Mouse (Mus musculus) left cerebral cortex, adult 8-10 months (tissue): ENCODE data around the gene Ttll8. TPM values are rescaled to one million over a fixed set of nuclear protein-coding genes. Genes with fewer than 3 reads are reported as not detected.

Experiments
- DNase-seq, 2 experiments: peaks; one replicate each; pipeline ENCODE4 v3.0.0; 2022; ENCODE audit warnings: low spot score in 2 of 2
- total RNA-seq, 4 experiments: library from RNA; stranded (reverse); gene quantifications; 2 replicates each; pipeline ENCODE4 v1.2.4; 2022

Gene Ttll8
- total RNA-seq, 4 experiments from 2014 or later = 1.5 to 1.8 (median 1.8) TPM

DNA sequence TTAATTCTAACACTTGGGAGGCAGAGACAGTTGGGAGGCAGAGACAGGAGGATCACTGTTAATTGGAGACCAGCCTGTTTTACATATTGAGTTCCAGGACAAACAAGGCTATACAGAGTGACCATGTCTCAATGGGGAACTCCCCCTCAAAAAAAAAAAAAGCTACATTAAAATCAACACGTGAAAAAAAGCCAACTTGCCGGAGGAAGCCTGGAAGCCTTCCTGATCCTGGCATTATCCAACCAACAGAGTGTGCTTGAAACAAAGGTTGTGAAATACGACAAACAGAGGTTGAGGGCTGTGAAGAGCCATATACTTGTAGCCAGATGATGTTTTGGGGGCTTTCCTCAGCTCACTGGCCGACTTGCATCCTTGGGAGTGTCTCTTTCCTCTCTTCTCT is 71.4 kb downstream of the Ttll8 start:
- DNase-seq = no peak

DNA sequence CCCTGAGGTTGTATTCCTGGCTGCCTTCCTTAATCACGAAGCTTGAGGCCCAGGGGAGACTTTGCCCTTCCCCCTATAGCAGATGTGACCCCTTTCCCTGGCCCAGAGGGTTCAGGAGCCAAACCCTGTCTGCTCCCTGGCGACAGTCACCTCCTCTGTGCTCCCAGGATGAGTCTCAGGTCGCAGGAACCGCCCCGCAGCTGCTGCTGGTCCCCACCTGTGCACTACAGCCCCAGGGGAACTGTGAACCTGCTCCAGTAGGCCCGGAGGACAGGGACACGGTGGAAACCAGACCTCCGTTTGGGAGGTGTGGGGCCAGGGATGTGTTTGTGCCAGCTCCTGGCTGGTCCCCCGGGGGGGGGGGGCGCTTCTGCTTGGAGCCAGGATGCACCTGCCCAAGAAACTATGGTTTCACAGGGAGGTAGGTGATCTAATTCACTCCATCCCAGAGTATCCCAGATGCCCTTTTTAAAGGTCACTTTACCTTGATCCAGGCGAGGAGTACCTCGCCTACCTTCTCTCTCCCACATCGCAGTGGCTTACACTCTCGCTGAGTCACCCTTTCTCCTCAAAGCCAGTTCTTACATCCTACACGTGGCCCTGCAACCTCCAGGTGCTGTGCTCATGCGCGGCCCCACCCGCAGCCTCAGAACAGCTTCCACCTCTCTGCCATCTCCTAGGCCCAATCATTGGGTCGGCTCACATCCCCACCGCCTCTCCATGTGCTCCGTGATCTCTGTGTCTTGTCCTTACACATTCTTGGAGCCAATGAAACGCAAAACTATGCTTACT is 72.8 kb downstream of the Ttll8 start:
- no peak for DNase-seq

DNA sequence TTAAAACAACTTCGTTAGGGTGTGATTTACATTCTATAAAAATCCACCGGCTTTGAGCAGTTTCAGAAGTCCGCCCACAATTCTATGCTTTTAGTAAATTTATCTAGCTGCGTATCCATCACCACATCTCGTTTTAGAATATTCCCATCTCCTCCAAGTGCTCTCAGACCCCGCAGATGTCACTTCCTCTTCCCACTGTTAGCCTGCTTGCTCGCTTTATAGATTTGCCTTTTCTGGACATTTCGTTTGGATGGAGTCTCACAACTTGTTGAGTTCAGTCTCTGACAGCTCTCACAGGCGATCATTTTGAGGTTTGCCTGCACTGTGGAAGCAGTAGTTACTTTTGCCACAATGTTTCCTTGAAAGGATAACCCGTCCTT is 77.2 kb downstream of the Ttll8 start:
- DNase-seq = no peak

DNA sequence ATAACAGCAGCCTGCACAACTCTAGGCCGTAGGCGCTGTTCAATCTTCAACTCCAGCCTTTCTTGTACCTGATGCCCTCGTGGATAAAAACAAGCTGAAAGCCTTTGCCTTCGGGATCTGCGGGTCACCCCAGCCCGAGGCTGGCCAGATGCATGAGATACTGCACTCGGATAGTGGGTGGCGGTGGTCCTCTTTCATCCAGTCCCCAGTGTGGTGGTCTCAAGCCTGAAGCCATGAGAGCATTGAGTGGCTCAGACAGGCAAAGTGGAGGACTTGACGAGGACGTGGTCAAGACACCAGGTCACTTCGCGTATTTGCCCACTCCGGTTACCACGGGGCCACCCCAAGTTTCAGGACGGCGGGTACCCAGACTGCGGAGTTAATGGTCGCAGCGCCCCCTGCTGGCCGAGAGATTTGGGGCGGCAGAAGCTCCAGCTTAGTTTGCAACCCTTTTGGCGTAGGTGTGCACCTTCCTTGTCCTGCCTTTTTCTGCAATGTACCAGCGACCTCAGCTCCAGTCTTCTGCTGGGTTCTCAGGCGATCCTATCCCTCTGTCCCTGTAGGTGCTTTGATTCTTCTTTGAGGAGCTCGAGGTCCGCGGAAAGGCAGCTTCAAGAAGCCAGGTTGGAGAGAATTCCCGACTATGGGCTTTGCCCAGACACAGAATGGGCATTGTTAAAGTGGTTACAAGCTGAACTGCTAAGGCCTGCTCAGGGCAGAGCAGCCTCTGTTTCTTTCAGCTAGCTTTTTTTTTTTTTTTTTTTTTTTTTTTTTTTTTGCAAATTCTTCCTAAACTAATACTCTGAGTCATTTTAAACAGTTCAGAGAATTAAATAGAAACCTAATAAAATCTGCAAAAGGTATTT is 77.8 kb downstream of the Ttll8 start:
- DNase-seq = peak in 1 of 2 experiments; percentile 79

DNA sequence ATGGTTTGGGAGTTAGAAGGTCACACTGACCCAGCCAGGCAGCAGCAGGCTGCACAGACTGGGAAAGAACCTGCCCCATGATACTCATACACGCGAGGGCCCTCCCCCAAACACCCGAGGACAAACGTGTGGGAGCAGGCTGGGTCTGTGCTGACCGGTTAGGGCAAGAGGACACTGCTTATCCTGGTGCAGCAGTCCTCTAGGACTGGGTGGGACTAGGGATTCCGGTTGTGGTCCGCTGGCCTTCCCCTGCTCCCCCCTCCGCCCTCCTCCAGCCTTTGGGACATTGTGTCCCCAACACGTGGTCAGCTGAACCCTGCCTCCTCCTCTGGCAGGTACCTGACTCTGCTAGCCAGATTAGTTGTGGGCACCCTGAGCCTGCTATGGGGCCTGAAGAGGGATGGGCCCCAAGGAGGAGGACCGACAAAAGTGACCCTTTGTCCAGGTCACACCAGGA is 78.6 kb downstream of the Ttll8 start:
- no peak for DNase-seq

DNA sequence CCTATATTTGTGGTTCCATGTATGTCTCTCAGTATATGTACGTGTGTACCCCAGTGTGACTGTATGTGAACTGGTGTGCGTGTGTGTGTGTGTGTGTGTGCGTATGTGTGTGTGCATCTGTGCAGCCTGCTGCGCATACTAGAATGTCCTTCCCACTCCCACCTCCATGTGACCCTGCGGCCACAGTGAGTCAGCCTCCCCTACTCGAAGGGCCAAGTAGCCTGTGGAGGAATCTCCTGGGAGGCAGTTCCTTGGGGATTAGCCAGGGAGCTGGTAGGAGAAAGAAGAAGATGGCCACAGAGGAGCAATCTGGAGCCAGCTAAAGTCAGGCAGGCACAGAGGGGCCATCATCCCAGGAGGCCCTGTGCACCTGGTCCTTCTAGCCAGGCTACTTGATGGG is 79.7 kb downstream of the Ttll8 start:
- no peak for DNase-seq

DNA sequence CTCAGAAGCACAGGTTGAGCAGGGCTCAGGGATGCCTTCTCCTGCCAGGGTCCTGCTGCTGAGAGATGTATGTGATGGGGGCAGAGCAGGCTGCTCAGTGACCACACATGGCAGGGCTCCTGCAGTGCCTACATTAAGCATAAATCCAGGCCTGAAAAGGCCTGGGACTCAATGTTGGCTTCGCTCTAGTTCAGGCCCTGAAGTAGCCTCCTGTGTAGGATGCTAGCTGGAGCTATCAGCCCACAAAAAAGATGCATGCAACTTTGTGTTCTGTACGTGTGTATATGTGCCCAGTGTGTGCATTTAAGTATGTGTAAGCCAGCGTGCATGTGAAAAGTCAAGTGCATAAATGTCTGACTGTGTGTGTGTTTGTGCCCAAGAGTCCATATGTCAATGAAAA is 80.2 kb downstream of the Ttll8 start:
- no peak for DNase-seq

DNA sequence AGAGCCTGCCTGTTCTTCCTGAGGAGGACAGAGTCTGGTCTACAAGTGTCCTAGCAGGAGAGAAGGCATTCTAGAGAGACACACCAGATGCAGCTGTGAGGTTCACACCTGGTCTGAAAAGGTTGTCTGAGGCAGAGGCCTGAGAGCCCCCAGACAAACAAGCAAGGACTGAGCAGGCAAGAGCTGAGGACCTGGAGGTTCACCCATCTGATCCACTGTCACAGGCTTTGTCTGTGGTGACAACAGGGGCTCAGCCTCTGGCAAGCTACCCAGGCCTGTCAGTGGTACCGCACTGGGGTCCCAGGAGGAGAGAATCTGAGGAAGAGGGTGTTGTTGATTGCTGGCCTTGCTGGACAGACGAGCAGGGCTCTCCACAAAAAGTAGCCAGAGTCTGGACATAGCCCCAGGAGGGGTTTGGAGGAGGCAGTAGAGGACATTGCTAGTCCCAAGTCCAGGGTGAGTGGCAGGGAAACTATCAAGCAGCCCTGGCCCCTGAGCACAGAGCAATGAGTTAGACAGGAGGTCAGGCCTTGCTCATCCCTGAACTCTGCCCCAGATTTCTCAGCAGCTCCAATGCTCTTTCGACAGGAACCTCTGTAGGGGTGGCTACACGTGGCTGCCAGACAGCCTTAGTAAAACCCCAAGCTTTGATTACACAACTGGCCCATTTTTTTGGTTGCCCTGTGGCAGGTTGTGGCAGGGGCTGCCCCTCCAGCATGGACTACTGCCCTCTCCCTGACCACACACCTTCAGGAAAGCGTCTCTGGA is 83.6 kb downstream of the Ttll8 start:
- no peak for DNase-seq

DNA sequence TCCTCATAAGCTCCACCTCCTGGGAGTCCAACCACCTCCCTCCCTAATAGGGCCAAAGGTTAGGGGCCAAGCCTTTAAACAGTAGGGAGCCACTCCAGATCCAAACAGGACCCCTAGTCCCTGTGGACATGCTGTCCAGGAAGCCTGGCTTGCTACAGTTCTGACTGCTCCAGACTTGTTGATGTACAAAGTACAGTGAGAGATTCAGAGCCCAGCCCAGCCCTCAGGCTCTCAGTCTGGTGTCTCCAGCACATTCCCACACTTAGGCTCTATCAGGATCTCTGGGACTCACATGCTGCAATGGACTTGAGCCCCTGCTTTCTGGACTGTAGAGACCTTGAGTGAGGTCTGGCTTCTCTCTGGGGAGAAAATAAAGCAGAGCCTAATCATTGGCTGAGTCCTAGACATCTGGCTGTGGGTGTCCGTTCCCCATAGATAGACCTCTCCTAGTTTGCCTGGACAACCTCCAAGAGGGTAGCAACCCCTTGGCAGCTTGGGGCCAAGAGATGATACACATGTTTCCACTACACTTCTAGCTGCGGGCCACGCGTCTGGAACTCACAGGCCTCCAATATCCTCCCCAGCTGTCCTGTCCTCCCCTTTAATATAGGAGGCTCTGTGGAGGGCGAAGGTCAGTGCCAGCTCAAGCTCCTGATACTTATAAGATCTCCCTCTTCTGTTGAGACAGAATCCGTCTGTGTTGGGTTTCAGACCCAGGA is 86.0 kb downstream of the Ttll8 start:
- DNase-seq = no peak

DNA sequence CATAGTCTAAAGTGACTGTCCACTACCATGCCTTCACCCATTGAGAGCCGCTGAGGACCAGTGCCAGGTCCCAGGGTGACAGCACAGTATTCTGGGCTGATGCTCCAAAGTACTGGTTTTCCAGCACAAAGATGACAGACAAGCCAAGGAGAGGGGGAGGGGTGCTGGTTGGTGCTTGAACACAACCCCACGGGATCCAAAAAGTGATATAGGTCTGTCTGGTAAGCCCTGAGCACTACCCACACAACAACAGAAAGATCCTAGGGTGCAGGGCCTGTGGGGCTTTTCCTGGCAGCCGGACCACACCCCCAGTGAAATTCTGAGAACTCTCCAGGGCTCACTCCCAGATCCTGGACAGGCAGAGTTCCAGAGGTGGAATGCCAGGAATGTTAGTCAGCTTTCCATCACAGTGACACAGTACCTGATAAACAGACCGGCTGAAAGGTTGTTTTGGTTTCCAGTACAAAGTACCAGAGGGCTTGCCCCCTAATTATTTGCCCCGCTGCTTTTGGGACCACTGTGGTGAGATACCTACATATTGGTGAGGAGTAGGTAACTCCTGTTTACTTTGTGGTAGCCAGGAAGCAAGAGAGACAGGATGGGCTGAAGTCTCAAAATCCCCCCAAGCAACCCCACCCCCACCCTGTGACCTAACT is 86.7 kb downstream of the Ttll8 start:
- no peak for DNase-seq

DNA sequence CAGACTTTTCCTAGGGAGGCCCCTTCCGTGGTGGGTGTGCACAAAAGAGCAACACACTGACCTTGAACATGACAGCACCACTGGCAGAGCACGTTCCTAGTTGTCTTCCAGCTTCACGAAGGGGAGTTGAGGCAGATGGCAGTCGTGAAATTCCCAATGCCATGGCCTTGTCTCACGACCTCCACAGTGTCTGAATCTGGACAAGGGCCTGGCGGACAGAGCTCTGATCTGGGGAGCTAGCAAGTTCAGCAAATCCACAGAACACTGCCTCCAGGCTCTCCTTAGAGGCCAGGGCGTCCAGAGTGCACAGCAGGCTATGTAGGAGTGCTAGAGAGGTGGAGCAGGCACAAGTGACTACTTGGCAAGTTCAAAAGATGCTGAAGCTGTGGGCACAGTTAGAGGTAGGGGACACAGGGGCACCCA is 87.3 kb downstream of the Ttll8 start:
- DNase-seq = no peak

DNA sequence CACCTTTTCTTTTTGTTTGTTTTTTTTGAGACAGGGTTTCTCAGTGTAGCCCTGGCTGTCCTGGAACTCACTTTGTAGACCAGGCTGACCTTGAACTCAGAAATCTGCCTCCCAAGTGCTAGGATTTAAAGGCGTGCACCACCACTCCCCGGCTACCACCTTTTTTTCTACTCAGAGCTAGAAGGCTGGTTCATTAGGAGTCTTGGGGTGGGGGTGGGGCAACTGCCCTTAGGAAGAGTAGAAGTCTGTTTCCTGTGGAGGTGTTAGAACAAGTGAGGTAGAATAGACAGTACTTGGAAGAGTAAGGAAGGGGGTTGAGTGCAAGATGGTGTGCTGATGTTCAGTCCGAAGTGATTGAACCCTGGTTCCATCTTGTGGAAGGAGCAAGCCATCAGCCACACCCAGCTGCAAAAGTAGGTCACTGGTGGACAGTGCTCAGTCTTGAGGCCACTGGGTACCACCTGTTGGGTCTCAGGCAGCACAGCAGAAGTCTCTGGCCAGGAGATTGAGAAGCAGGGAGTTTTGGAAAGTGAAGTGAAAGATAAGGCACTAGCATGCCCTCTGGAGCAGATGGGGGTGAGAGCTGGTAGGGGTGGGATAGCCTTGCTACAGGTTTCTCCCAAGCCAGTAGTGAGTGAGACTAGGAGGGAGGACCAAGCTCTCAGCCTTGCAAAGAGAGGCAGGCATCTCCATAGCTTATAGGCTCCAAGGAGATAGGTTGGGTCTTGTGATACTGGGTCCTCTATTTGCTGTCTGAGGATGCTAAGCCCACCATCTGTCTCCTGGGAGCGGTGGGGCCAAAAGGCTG is 88.1 kb downstream of the Ttll8 start:
- no peak for DNase-seq

DNA sequence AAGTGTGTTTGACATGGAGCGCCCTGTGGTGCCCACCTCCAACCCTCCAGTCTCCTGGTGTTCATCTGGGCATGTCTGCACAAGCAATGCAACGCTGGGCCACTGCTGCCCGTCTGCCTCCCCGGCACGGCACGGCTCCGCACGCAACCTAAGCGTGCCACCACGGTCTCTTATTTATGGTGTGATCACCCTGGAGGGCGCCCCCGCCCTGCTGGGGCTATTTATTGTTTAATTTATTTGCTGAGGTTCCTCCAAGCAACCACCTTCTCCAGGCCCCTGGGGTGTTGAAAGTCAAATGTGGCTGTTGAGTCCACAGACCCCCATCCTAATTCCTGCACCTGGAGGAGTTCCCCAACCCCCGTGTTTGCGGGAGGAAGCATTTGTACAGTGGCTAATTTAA is 89.2 kb downstream of the Ttll8 start:
- DNase-seq = no peak

DNA sequence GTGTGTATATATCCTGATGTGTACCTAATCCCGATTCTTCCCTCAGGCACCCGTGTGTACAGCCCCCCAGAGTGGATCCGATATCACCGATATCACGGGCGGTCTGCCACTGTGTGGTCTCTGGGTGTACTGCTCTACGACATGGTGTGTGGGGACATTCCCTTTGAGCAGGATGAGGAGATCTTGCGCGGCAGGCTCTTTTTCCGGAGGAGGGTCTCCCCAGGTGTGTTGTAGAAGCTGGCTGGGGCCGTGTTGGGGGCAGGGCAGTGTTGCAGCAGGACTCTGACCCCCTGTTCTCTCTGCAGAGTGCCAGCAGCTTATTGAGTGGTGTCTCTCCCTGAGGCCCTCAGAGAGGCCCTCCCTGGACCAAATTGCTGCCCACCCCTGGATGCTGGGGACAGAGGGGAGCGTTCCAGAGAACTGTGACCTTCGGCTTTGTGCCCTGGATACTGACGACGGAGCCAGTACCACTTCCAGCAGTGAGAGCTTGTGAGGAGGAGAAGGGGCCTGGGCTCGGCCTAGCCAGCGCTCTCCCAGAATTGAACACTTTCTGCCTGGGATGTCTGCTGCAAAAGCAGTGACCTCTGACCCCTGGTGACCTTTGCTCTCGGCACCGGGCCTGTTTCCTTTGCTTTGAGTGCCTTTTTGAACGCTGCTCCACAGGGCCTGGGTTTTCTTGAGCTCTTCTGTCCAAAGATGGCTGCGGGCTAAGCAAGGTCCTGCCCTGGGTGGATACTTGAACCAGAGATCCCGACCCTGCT is 89.8 kb downstream of the Ttll8 start:
- peak in 1 of 2 experiments; percentile 35 for DNase-seq

DNA sequence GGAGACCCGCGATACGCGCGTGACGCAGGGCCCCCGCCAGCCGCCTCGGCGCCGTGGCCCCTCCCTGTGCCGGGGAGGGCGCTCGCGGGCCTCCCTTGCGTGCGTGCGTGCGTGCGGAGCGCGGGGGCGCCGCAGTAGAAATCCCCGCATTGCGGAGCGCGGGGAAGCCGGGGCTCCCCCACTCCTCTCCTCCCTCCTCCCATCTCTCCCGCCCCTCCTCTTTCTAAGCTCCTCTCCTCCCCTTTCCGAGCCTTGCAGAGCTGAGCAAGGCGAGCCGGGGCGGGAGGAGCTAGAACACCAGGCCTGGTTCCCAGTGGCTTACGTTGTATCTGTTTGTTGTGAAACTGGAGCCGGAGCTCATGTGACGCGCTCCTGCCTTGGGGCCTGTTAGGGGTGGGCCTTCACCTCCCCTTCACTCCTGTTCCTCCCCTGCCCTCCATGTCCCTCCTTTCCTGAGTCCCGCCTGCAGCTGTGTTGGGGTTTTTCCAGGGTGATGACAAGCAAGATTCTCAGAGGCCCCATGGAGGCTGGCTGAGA is 90.5 kb downstream of the Ttll8 start:
- peak; percentile 75 to 95 for DNase-seq

DNA sequence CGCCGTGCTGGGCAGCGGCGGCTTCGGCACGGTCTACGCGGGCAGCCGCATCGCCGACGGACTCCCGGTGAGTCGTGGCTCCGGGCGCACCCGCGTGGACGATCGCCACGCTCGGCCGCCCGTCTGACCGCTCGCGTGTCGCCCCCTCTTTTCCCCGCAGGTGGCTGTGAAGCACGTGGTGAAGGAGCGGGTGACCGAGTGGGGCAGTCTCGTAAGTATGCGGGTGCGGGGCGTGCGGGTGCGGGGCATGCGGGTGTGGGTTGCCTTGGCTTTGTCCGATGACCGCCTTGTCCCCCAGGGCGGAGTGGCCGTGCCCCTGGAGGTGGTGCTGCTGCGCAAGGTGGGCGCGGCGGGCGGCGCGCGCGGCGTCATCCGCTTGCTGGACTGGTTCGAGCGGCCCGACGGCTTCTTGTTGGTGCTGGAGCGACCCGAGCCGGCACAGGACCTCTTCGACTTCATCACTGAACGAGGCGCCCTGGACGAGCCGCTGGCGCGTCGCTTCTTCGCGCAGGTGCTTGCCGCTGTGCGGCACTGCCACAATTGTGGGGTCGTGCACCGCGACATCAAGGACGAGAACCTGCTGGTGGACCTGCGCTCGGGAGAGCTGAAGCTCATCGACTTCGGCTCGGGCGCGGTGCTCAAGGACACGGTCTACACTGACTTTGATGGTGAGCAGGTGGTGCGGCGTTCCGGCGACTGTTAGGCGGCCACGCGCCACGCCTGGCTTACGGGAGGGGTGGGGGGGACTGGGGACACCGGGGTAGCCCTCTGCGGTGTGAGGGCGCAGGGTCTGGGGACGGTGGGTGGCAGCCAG is 91.1 kb downstream of the Ttll8 start:
- DNase-seq = peak; percentile 57 to 58

DNA sequence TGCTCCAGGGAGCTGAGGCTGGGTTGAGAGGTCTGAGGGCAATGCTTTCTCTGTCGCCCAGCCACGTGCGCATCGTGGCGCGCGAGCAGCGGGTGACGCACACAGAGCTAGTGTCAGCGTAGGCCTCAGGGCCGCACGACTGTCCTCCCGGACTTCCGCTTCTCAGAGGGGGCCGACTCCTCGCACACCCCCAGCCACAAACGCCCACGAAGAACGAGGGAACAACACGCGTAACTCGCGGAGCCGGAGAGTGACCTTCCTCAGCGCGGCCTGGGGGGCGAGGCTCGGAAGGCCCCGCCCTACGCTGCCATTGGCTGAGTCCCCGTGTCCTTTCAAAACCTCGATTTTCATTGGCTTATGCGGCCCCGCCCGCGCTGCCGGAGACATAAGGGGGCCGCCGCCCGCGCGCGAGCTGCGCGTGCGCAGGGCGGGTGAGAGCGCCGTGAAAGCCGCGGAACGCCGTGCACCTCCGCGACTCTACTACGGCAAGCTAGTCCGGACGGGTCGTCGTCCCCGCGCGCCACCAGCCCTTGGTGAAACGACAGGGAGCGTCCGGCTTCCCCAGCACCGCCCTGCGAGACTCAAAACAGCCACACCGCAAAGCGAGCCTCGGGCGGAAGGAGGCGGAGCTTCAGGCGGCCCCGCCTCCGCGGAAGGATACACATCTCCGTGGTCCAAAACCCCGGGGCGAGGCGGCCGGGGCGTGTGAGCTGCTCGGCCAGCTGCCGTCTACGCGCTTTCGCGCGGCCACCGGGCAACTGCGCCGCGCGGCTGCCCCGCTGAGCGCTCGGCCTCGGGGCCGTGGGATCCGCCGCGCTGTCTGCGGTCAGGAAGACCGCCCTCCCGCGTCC is 92.2 kb downstream of the Ttll8 start, which contains the start of gene Pim3:
Pim3 (plus strand) TSS at position 415 of the 851 bp plus-strand sequence.
- peak; percentile 94 to 98 for DNase-seq
